Mouse (Mus musculus) B cell, adult 2 months (primary cell): ENCODE measurements around the gene Acoxl.

Source experiments
- DNase-seq, 2 experiments: peaks; one replicate each; pipeline ENCODE4 v3.0.0; 2022

The Acoxl gene

GRCm38 (mm10) chr2:127838576-127838975 is at the start of gene Acoxl:
Gene Acoxl (plus strand): TSS chr2:127838876.
- DNase-seq, result no peak

- DNase-seq, result peak in 1 of 2 experiments; percentile 18
Measured at GRCm38 (mm10) chr2:127789138-127789537, 49.5 kb upstream of the Acoxl start.

- no peak for DNase-seq
Measured at GRCm38 (mm10) chr2:127789651-127790270, 48.9 kb upstream of the Acoxl start.

GRCm38 (mm10) chr2:127791919-127792603 is 46.6 kb upstream of the Acoxl start, which contains the start of gene Mtln:
Gene Mtln (minus strand): TSS chr2:127792488.
- DNase-seq, result peak; percentile 69 to 70

- DNase-seq, result peak; percentile 92
Measured at GRCm38 (mm10) chr2:127831401-127832102, 7.1 kb upstream of the Acoxl start, which contains the start of gene Bub1. Gene Bub1 (minus strand): TSS chr2:127831865.

GRCm38 (mm10) chr2:127832103-127832832 is 6.4 kb upstream of the Acoxl start:
- no peak for DNase-seq

- peak; percentile 22 to 28 for DNase-seq
Measured at GRCm38 (mm10) chr2:127832833-127833190, 5.9 kb upstream of the Acoxl start.

GRCm38 (mm10) chr2:127839425-127839824 is 749 bp downstream of the Acoxl start:
- DNase-seq, result no peak

- no peak for DNase-seq
Measured at GRCm38 (mm10) chr2:127841402-127841801, 2.7 kb downstream of the Acoxl start.

GRCm38 (mm10) chr2:127842421-127842820 is 3.7 kb downstream of the Acoxl start:
- DNase-seq, result no peak

- DNase-seq, result peak; percentile 7 to 15
Measured at GRCm38 (mm10) chr2:127845346-127845982, 6.8 kb downstream of the Acoxl start.

GRCm38 (mm10) chr2:127846008-127846407 is 7.3 kb downstream of the Acoxl start:
- DNase-seq, result no peak

GRCm38 (mm10) chr2:127846571-127846970 is 7.9 kb downstream of the Acoxl start:
- no peak for DNase-seq

GRCm38 (mm10) chr2:127850371-127850770 is 11.7 kb downstream of the Acoxl start:
- DNase-seq, result no peak

GRCm38 (mm10) chr2:127854332-127854991 is 15.8 kb downstream of the Acoxl start:
- no peak for DNase-seq

GRCm38 (mm10) chr2:127864381-127864780 is 25.7 kb downstream of the Acoxl start:
- no peak for DNase-seq

- DNase-seq, result no peak
Measured at GRCm38 (mm10) chr2:127881063-127881462, 42.4 kb downstream of the Acoxl start.

GRCm38 (mm10) chr2:127889432-127889831 is 50.8 kb downstream of the Acoxl start:
- DNase-seq, result peak; percentile 92 to 93

GRCm38 (mm10) chr2:127889979-127890378 is 51.3 kb downstream of the Acoxl start:
- DNase-seq, result no peak

- DNase-seq, result no peak
Measured at GRCm38 (mm10) chr2:127890526-127890925, 51.9 kb downstream of the Acoxl start.

- no peak for DNase-seq
Measured at GRCm38 (mm10) chr2:127891056-127891455, 52.4 kb downstream of the Acoxl start.

- DNase-seq, result no peak
Measured at GRCm38 (mm10) chr2:127894890-127895289, 56.2 kb downstream of the Acoxl start.
